Mouse (Mus musculus): Measurements from ENCODE around the gene Limd1. TPM values are rescaled to one million over a fixed set of nuclear protein-coding genes. Genes with fewer than 3 reads are reported as not detected.

Limd1 gene
- polyA plus RNA-seq, 1 experiment from 2014 or later = 21.5 TPM

DNA sequence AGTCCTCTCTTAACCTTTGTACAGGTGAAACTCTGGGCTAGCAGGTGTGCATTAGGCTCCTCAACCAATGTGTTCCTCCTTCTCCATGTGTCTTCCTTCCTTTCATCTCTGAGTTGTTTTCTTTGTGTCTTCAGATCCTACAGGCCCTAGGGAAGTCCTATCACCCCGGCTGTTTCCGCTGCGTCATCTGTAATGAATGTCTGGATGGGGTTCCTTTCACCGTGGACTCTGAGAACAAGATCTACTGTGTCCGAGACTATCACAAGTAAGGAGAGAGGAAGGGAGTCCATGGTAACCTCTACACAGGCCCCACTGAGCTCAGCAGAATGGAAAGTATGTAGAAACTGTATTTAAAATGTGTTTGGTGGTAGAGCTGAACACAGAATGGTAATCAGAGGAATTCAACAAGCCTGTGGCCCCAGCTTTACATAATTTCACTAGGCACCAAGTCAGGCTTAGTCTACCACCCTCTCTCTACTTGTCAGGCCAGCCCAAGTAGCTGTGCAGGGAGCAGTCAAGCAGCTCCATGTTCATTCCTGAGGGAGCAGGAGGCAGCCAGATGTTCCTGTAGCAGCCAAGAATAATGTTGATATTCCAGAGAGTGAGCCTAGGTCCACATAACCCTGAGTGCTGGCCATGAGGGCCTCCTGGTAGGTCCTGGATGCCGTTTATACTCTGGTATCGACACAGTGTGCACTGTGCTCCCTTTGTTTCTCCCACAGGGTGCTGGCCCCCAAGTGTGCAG, 38.3 kb downstream of the Limd1 start:
- Histone ChIP-seq H3K27me3 (no peaks in the 10 kb centered on the region), H3K4me2 (no peak overlapping the region), H3K27ac (no peak overlapping the region), H3K9ac (no peak overlapping the region), H3K4me1 (replicated peaks) (peaks cover 5% of the 10 kb centered on the region; the same call in 1 of the 2 replicates), H3K9me3 (replicated peaks) (no peaks in the 10 kb centered on the region), H3K36me3 (peaks cover 77% of the 10 kb centered on the region), H3K4me3 (replicated peaks) (no peak overlapping the region)
- 86% methylated on average over 7 of the region's 7 CpGs for WGBS (ENCODE audit: insufficient replicate concordance)
- ATAC-seq (ENCODE audit: low read depth) = no peak
- no peak for DNase-seq

GRCm38 (mm10) chr9:123518969-123519894, 40.7 kb downstream of the Limd1 start:
- no peaks in the 10 kb centered on the region for H3K27me3 ChIP-seq
- no peak overlapping the region for H3K9ac ChIP-seq
- H3K4me2 ChIP-seq = no peak overlapping the region
- ATAC-seq (ENCODE audit: low read depth) = peak; percentile 33; the same call in 1 of the 2 replicates
- peaks cover 57% of the 10 kb centered on the region for H3K36me3 ChIP-seq
- WGBS (ENCODE audit: insufficient replicate concordance) = 52% methylated on average over 13 of the region's 13 CpGs
- peaks cover 5% of the 10 kb centered on the region; the same call in 1 of the 2 replicates for H3K4me1 ChIP-seq (replicated peaks)
- no peaks in the 10 kb centered on the region for H3K9me3 ChIP-seq (replicated peaks)
- H3K4me3 ChIP-seq (replicated peaks) = no peak overlapping the region
- no peak for DNase-seq
- H3K27ac ChIP-seq = no peak overlapping the region

DNA sequence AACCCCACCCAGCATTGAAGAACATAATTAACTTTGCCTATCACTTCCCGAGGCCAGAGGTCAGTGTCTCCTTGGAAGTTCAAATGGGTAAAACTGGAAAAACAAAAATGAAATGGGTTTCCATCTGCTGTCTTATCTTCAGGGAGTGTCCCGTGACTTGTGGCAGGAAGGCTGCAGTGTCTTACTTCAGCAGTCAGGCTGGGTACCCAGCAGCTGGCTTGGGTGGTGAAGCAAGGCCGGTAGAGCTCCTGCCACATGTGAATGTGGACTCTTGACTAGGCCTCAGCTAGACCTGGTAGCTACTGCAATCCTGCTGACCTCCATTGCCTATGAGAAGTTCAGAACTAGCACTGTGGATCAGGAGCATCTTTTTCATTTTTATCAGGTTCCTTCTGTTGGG, 42.2 kb downstream of the Limd1 start:
- Histone ChIP-seq H3K27ac (no peak overlapping the region), H3K9me3 (replicated peaks) (no peaks in the 10 kb centered on the region), H3K4me1 (replicated peaks) (peaks cover 14% of the 10 kb centered on the region), H3K36me3 (peaks cover 53% of the 10 kb centered on the region), H3K27me3 (no peaks in the 10 kb centered on the region), H3K4me2 (no peak overlapping the region), H3K9ac (no peak overlapping the region), H3K4me3 (replicated peaks) (no peak overlapping the region)
- 55% methylated on average over 3 of the region's 3 CpGs for WGBS (ENCODE audit: insufficient replicate concordance)
- DNase-seq (no peak), ATAC-seq (ENCODE audit: low read depth) (no peak)

GRCm38 (mm10) chr9:123523676-123524075, 45.2 kb downstream of the Limd1 start:
- Histone ChIP-seq H3K27me3 (no peaks in the 10 kb centered on the region), H3K9me3 (replicated peaks) (no peaks in the 10 kb centered on the region), H3K36me3 (peaks cover 25% of the 10 kb centered on the region), H3K4me3 (replicated peaks) (no peak overlapping the region), H3K4me2 (no peak overlapping the region), H3K9ac (no peak overlapping the region), H3K4me1 (replicated peaks) (peaks cover 31% of the 10 kb centered on the region), H3K27ac (no peak overlapping the region)
- peak; percentile 27 for DNase-seq
- ATAC-seq (ENCODE audit: low read depth) = no peak
- WGBS (ENCODE audit: insufficient replicate concordance) = 27% methylated on average over 3 of the region's 3 CpGs

GRCm38 (mm10) chr9:123525095-123525494, 46.6 kb downstream of the Limd1 start:
- no peak overlapping the region for H3K9ac ChIP-seq
- H3K4me2 ChIP-seq = no peak overlapping the region
- H3K27ac ChIP-seq = no peak overlapping the region
- WGBS (ENCODE audit: insufficient replicate concordance) = 7% methylated on average over 1 of the region's 1 CpGs
- ATAC-seq (ENCODE audit: low read depth) (no peak), DNase-seq (peak; percentile 40)
- H3K4me3 ChIP-seq (replicated peaks) = no peak overlapping the region
- peaks cover 11% of the 10 kb centered on the region for H3K36me3 ChIP-seq
- H3K9me3 ChIP-seq (replicated peaks) = no peaks in the 10 kb centered on the region
- no peaks in the 10 kb centered on the region for H3K27me3 ChIP-seq
- peaks cover 29% of the 10 kb centered on the region for H3K4me1 ChIP-seq (replicated peaks)

DNA sequence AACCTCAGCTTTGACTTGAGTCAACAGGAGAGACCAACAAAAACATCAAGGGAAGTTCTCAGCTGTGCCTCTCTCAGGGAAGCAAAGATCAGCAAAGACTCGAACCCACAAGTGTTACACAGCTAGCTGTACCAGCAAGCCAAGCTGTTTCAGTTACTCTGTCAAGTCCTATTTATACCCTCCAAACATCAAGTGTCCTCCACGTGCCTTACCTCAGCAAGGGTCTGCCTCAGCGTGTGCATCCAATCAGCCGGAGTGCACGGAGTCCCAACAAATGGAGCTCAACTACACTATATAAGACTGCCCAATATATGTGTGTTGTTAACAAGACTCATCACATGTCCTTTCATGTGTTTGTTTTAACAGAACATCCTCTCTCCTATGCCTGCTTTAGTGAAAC, 48.0 kb downstream of the Limd1 start:
- H3K36me3 ChIP-seq = no peaks in the 10 kb centered on the region
- no peak overlapping the region for H3K4me2 ChIP-seq
- no peak overlapping the region for H3K27ac ChIP-seq
- no peak overlapping the region; the same call in 1 of the 2 replicates for H3K9ac ChIP-seq
- no peaks in the 10 kb centered on the region for H3K9me3 ChIP-seq (replicated peaks)
- WGBS (ENCODE audit: insufficient replicate concordance) = 76% methylated on average over 5 of the region's 5 CpGs
- no peak overlapping the region for H3K4me3 ChIP-seq (replicated peaks)
- DNase-seq (no peak), ATAC-seq (ENCODE audit: low read depth) (no peak)
- H3K4me1 ChIP-seq (replicated peaks) = peaks cover 41% of the 10 kb centered on the region
- H3K27me3 ChIP-seq = no peaks in the 10 kb centered on the region

- peaks cover 58% of the 10 kb centered on the region for H3K4me1 ChIP-seq (replicated peaks)
These were observed 49.8 kb downstream of the Limd1 start for GRCm38 (mm10) chr9:123528087-123528925.

DNA sequence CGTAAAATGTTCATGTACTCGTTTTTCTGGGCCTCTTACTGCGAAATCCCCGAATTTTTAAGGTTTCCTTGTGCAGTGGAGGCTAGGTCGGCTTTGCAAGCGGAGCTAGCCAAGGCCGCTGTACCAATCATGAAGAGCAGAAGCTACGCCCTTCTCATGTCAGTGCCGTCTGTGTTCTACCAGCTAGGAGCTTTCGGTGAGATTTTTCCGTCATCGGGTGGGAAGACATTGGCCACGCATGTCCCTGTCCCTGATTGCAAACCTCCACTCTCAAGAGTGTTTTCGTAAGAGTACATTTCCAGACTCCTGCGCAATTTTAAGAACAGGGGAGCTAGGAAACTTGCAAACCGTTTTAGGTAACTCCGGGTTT, 50.4 kb downstream of the Limd1 start:
- Histone ChIP-seq H3K27ac (peak overlapping the region; percentile 92), H3K4me2 (peak overlapping the region; percentile 82), H3K9me3 (replicated peaks) (no peaks in the 10 kb centered on the region), H3K4me1 (replicated peaks) (peaks cover 61% of the 10 kb centered on the region), H3K9ac (peak overlapping the region; percentile 69), H3K27me3 (no peaks in the 10 kb centered on the region), H3K36me3 (no peaks in the 10 kb centered on the region), H3K4me3 (replicated peaks) (peak overlapping the region; percentile 98)
- DNase-seq (no peak), ATAC-seq (ENCODE audit: low read depth) (peak; percentile 43)
- WGBS (ENCODE audit: insufficient replicate concordance) = under 1% methylated on average over 17 of the region's 17 CpGs

More at GRCm38 (mm10) chr9:123528087-123528925, 49.8 kb downstream of the Limd1 start:
- WGBS (ENCODE audit: insufficient replicate concordance) = 20% methylated on average over 6 of the region's 6 CpGs
- ATAC-seq (ENCODE audit: low read depth) (no peak), DNase-seq (peak; percentile 11)
- Histone ChIP-seq H3K9ac (peak overlapping the region; percentile 69), H3K4me2 (peak overlapping the region; percentile 82), H3K27ac (peak overlapping the region; percentile 92), H3K9me3 (replicated peaks) (no peaks in the 10 kb centered on the region), H3K27me3 (no peaks in the 10 kb centered on the region), H3K36me3 (no peaks in the 10 kb centered on the region), H3K4me3 (replicated peaks) (peak overlapping the region; percentile 98)

- no peaks in the 10 kb centered on the region for H3K27me3 ChIP-seq
- H3K4me3 ChIP-seq (replicated peaks) = peak within 1 kb of the TSS; percentile 98
- peak; percentile 95 for ATAC-seq (ENCODE audit: low read depth)
- H3K4me2 ChIP-seq = peak within 1 kb of the TSS; percentile 82
- peak within 1 kb of the TSS; percentile 99 for H3K9ac ChIP-seq
- peak within 1 kb of the TSS; percentile 95 for H3K27ac ChIP-seq
- H3K9me3 ChIP-seq (replicated peaks) = no peaks in the 10 kb centered on the region
- peak; percentile 97 for DNase-seq
- H3K36me3 ChIP-seq = no peaks in the 10 kb centered on the region
- WGBS (ENCODE audit: insufficient replicate concordance) = under 1% methylated on average over 79 of the region's 79 CpGs
- H3K4me1 ChIP-seq (replicated peaks) = peaks cover 61% of the 10 kb centered on the region
These were observed 51.1 kb downstream of the Limd1 start, which contains the start of gene Sacm1l for GRCm38 (mm10) chr9:123529392-123530157. Sacm1l (plus strand) TSS chr9:123529759.

GRCm38 (mm10) chr9:123530158-123530475, 51.6 kb downstream of the Limd1 start:
- DNase-seq = no peak
- Histone ChIP-seq H3K36me3 (no peaks in the 10 kb centered on the region), H3K27me3 (no peaks in the 10 kb centered on the region), H3K27ac (peak overlapping the region; percentile 95), H3K4me2 (peak overlapping the region; percentile 80), H3K9ac (peak overlapping the region; percentile 99), H3K4me1 (replicated peaks) (peaks cover 57% of the 10 kb centered on the region), H3K9me3 (replicated peaks) (no peaks in the 10 kb centered on the region), H3K4me3 (replicated peaks) (peak overlapping the region; percentile 98)
- WGBS (ENCODE audit: insufficient replicate concordance) = under 1% methylated on average over 13 of the region's 13 CpGs
- no peak for ATAC-seq (ENCODE audit: low read depth)
